Mouse (Mus musculus): ENCODE measurements around the gene Cabp2.
"Not testable (repeated sequence)": the region's sequence is repeated elsewhere in the genome, so short reads cannot be mapped to it uniquely, and the experiment has no call there.

The Cabp2 gene

DNA sequence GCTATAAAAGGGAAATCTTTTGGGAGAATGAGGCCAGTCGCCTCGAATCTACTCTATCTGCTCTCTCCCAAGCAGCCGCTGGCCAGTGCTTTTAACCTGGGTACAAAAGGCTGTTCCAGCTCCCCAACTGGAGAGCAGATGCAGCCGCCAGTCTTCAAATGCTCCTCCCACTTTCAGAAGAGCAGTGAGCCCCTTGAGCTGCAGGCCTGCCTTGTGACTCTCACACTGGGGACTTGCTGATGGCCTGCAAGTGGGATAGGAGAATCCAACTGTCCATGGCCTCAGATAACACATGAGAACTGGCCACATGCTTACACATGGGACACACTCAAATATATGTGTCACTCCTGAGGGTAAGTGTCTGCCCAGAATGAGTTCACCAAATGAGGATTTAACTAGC lies 24.7 kb upstream of the Cabp2 start:
- no peak for DNase-seq

- DNase-seq = no peak
Observed at GRCm38 (mm10) chr19:4057389-4057788, 24.0 kb upstream of the Cabp2 start.

- no peak for DNase-seq
Observed at GRCm38 (mm10) chr19:4057962-4058361, 23.4 kb upstream of the Cabp2 start.

DNA sequence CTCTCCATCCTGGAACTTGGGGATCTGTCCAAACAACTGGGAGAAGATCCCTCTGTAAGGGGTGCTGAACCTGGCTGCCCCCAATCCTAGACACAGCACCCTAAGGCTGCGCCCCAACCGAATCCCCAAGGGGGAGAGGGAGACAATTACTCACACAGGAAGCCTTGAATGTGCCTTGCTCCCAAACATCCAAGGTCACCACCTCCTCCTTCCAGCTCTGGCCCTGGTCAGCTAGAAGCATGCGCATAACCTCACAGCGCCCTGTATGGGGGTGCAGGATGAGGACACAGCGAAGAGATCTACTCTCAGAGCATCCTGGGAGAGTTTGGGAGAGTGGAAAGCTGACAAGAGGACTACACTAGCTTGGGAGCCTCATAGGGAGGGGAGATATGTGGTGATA lies 22.8 kb upstream of the Cabp2 start:
- DNase-seq = no peak

DNA sequence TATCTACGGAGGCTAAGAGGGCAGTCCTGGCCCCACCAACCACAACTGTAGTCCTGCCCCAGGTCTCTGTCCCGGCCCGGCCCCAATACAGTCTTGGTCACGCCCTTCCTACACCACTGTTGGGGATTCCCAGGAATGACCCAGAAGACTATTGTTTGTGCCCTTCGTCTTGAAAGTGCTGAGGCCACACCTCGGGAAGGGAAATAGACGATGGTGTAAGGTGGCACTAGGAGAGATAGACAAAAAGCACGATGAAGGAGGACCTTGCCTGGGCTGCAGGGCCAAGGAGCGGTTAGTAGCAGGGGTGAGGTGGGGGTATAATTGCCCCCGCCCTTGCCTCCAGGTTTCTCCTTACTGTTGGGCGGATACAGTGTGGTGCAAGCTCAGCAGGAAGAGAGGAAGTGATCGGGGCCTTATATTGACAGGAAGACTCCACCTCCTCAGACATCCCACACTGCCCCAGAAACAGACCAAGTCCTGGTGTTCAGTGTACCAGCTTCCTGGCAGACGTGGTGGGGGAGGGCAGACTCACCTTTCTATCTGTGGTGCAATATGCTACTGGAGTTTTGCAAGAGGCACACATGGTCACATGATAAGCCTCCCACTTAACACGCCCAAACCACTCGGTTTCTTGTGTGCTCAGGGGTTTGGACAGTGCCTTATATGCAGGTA lies 22.2 kb upstream of the Cabp2 start, which contains the start of gene Gstp3:
Gstp3 (minus strand) TSS at position 501 of the 672 bp plus-strand sequence.
- DNase-seq = peak; percentile 84

DNA sequence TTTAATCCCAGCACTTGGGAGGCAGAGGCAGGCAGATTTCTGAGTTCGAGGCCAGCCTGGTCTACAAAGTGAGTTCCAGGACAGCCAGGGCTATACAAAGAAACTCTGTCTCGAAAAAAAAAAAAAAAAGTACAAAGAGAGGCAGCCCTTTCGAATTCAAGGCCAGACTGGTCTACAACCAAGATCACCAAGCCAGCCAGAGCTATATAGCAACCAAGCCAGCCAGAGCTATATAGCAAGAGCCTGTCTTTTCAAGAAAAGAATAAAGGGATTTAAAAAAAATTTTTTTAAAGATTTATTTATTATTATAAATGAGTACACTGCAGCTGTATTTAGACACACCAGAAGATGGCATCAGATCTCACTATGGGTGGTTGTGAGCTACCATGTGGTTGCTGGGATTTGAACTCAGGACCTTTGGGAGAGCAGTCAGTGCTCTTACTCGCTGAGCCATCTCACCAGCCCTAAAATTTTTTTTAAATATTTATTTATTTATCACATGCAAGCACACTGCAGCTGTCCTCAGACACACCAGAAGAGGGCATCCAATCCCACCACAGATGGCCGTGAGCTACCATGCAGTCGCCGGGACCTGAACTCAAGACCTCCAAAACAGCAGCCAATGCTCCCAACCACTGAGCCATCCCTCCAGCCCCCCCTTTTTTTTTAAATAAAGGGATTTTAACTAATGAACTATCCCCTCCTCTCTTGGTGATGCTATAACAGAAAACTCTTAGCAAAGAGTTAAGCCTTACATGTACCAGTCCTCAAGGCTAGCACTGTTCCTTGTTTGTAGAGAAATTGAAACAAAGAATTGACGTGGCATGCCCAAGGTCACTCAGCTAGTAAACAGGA lies 21.1 kb upstream of the Cabp2 start:
- DNase-seq = not testable (repeated sequence)

DNA sequence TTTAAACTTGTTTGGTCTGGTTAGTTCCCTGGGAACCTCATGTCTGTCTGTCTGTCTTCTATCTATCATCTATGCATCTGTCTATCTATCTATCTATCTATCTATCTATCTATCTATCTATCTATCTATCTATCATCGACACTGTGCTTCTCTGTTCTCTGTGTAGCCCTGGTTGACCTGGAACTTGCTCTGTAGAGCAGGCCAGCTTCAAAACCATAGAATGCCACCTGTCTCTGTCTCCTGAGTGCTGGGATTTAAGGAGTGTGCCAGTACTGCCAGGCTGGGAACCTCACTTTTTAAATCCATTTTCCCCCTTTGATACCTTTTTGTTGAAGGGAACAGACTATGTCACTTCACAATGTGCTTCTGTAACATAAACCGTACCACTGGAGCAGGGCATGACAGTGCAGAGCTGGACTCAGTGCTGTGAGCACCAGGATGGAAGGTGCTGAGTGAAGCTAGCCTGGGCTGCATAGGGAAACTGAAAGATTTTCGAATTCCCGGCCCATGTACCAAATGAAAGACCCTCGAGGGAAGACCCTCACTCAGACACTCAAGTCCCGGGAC lies 20.4 kb upstream of the Cabp2 start:
- DNase-seq = no peak

- not testable (repeated sequence) for DNase-seq
Observed at GRCm38 (mm10) chr19:4063357-4063756, 18.0 kb upstream of the Cabp2 start.

- not testable (repeated sequence) for DNase-seq
Observed at GRCm38 (mm10) chr19:4064501-4064900, 16.9 kb upstream of the Cabp2 start.

DNA sequence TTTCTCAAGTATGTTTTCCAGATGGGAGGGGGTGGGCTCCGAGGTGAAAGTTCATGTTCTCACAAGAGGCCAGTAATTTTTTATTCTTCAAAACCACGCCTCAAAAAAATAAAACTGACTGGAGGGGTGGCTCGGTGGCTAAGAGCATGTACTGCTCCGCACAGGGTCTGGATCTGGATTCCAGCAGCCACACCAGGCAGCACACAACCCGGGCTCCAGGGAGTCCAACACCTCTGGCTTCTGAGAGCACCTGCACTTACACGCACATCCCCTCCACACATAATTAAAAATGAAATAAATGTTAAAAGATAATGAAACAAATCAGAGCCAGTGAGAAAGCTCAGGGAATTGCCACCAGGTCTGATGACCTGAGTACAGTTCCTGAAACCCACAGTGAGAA lies 15.1 kb upstream of the Cabp2 start:
- no peak for DNase-seq

- DNase-seq = no peak
Observed at GRCm38 (mm10) chr19:4066877-4067276, 14.5 kb upstream of the Cabp2 start.

GRCm38 (mm10) chr19:4068242-4068641 lies 13.1 kb upstream of the Cabp2 start:
- not testable (repeated sequence) for DNase-seq

DNA sequence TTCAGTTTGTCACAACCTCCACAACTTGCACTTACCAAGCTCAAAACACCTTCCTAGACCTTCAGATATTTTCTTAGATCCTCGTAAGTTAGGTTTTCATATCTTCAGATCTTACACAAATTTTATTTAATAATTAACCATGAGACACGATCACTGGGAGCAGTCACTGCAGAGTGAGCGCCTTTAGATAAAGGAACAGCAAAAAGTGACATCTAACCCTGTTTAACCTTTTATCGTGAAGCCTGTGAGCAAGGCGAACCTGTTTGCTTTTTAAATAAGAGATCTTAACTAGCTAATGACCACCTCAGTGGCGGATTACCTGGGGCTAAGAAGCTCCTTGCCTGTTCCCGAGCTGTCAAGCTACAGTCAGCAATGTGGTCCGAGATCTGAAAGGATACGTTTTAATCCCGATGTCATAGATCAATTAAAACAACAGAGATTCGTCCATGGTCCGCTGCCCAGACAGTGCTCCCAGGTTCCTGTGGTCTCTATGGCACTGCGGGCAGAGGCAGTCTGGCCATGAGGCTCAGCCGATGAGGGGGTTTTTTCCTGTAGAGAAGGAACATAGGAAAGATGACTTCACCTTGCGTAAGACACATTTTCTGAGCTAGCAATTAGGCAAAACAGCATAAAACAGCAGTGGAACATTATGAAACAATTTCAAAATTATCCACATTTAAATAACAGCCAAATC lies 12.5 kb upstream of the Cabp2 start:
- DNase-seq = no peak

DNA sequence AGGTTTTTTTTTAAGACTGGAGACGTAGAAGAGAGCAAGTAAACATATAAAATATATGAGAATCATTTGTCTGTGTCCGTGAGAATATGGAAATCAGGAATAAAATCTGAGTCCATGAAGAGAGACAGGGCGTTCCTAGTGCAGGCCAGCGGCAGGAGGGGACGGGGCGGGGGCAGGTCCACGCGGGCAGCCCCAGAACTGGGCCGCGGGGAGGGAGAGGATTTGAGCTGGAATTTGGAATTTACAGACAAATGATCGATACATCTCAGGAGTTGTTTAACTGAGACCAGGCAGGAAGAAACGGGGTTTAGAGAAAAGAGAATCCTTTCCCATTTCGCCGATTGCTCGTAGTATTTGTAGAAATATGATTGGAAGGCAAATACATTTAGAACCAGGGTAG lies 11.1 kb upstream of the Cabp2 start:
- DNase-seq = no peak

- no peak for DNase-seq
Observed at GRCm38 (mm10) chr19:4070756-4071155, 10.6 kb upstream of the Cabp2 start.

DNA sequence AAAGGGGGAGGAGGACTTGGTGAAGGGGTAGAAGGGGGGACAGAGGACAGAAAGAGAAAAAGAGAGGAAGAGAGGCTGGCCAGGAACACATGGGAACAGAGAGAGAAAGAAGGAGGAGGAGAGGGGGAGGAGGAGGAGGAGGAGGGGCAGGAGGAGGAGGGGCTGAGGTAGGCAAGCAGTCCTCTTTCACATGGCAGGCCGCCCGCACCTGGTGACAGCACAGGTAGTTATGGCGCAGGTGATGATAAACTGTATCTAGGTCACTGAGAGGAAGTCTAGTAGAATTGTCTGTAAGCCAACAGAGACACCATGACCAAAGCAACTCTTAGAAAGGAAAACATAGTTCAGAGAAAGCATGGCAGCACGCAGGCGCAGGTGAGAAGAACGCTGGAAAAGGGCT lies 10.0 kb upstream of the Cabp2 start:
- no peak for DNase-seq

GRCm38 (mm10) chr19:4072706-4073424 lies 8.5 kb upstream of the Cabp2 start:
- no peak for DNase-seq

DNA sequence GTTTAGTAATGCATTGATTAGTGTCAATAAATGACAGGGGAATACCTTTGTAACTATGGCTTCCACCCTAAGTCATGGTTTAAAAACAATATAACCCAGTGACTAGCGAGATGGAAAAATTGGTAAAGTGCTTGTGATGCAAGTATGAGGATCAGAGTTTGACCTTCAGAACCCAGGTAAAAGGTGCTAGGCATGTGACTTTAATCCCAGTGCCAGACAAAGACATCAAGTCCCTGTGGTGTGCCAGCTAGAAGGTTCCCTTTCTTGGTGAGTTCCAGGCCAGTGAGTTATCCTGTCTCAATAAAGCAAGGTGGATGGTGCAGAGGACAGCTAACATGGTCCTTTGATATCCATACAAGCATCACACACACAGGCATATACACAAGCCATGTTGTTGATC lies 5.8 kb upstream of the Cabp2 start:
- DNase-seq = no peak

DNA sequence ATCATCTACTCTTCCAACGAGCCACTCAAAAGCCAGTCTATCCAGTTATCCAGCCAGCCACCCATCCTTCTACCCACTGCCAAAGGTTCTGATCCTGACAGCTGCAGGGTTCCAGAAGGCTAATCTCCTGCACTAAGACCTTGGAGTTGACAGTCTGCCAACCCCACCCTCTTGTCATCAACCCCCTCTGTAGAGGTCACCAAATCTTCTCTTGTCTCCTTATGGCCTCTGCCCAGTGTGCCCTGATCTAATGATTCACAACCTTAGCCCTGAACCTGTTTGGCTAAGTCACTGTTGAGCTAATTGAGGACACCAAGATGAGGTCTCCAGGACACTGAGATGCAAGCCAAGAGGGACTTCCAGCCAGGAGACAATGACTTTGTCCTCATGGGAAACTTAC lies 1.8 kb upstream of the Cabp2 start:
- no peak for DNase-seq

DNA sequence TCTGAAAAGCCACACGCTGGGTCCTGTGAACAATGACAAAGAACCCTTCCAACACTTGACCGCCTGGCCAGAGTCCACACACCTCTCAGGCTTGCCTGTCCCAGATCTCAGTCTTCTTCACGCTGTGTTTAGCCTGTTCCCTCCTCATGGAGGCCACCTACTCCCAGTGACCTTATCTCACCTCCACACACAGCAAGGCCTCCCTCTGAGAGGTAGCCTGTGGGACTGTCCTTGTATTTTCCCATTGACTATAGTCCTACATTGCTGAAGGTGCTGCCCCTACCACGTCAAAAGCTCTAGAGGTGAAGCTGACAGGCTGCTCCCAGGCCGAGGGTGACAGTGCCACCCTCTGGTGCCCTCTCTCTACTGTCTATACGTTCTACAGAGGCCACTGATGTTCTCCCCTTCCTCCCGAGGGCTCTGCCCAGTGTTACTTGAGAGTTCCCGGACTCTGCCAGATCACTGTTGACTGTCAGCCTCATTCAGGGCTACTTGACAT lies 818 bp upstream of the Cabp2 start:
- DNase-seq = peak; percentile 59

DNA sequence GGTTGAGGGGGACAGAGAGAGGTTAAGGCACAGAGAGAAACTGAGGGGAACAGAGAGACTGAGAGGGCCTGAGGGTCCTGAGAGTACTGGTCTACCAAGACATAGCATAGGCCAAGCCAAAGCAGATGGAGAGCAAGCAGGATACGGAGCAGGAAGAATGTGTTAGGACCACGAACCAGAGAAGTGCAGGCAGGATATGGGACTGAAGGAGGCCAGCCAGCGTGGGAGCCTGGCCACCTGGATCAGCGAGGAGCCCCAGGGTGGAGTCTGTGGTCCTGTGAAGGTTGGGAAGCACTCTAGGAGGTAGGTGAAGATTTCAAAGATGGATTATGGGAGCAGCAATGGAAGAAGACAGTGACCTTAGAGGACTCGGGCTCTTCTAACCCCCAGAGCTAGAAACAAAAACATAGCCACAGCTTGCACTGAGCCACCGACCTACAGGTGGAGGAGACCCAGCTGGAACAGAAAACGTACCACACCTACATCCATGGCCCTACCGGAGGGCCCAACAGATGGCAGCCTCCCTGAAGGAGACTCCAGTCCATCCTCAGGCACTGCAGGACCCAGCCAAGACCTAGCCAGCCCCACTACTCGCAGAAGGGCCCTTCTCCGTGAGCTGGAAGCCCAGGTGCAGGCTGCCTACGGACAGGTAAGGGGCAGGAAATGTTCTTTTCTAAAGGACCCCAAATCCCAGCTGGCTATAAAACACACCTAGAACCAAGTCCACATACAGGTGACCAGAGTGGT lies 1.0 kb downstream of the Cabp2 start:
- DNase-seq = no peak

- DNase-seq = no peak
Observed at GRCm38 (mm10) chr19:4083316-4083715, 1.9 kb downstream of the Cabp2 start.
